Mouse (Mus musculus) olfactory bulb, adult 2 months (tissue): Measurements from ENCODE around the gene Bzw1.

ENCODE experiments used
- CTCF ChIP-seq: fragments of 200-500 bp; IDR thresholded peaks from 2 replicates; pipeline ENCODE4 v1.5.1; 2012; ENCODE audit warnings: low read depth, mild to moderate bottlenecking, low read length, moderate library complexity; ENCODE audit not compliant: insufficient read depth
- POLR2A ChIP-seq: fragments of 200-500 bp; IDR thresholded peaks from 2 replicates; pipeline ENCODE4 v1.6.1; 2012; ENCODE audit warnings: mild to moderate bottlenecking, low read depth, low read length, moderate library complexity; ENCODE audit not compliant: insufficient read depth

- no peak for TF ChIP-seq CTCF
- no peak for TF ChIP-seq POLR2A
Observed at GRCm38 (mm10) chr1:58366737-58367471, 25.8 kb upstream of the Bzw1 start.
